Mouse (Mus musculus): ENCODE results near the gene Nfix.

Nfix gene

GRCm38 (mm10) chr8:84723571-84723900 is 76.6 kb downstream of the Nfix start:
- DNase-seq (ENCODE audit: extremely low read depth, insufficient read length, low spot score) = peak; percentile 52

GRCm38 (mm10) chr8:84722850-84723570 is 77.1 kb downstream of the Nfix start, which contains the start of gene G430095P16Rik:
TSS of gene G430095P16Rik (plus strand) at chr8:84723007.
- DNase-seq (ENCODE audit: extremely low read depth, insufficient read length, low spot score) = peak; percentile 86

- DNase-seq (ENCODE audit: extremely low read depth, insufficient read length, low spot score) = no peak
Observed at GRCm38 (mm10) chr8:84722530-84722849, 77.7 kb downstream of the Nfix start.

- no peak for DNase-seq (ENCODE audit: extremely low read depth, insufficient read length, low spot score)
Observed at GRCm38 (mm10) chr8:84718959-84719690, 81.0 kb downstream of the Nfix start.

GRCm38 (mm10) chr8:84718476-84718875 is 81.7 kb downstream of the Nfix start:
- DNase-seq (ENCODE audit: extremely low read depth, insufficient read length, low spot score) = no peak

GRCm38 (mm10) chr8:84716790-84717189 is 83.4 kb downstream of the Nfix start:
- no peak for DNase-seq (ENCODE audit: extremely low read depth, insufficient read length, low spot score)

- DNase-seq (ENCODE audit: extremely low read depth, insufficient read length, low spot score) = no peak
Observed at GRCm38 (mm10) chr8:84715893-84716468, 84.2 kb downstream of the Nfix start.

- DNase-seq (ENCODE audit: extremely low read depth, insufficient read length, low spot score) = no peak
Observed at GRCm38 (mm10) chr8:84714161-84714560, 86.0 kb downstream of the Nfix start.

- no peak for DNase-seq (ENCODE audit: extremely low read depth, insufficient read length, low spot score)
Observed at GRCm38 (mm10) chr8:84713381-84713780, 86.8 kb downstream of the Nfix start.

- DNase-seq (ENCODE audit: extremely low read depth, insufficient read length, low spot score) = no peak
Observed at GRCm38 (mm10) chr8:84712759-84713120, 87.4 kb downstream of the Nfix start.

GRCm38 (mm10) chr8:84711933-84712758 is 88.0 kb downstream of the Nfix start:
- no peak for DNase-seq (ENCODE audit: extremely low read depth, insufficient read length, low spot score)

- no peak for DNase-seq (ENCODE audit: extremely low read depth, insufficient read length, low spot score)
Observed at GRCm38 (mm10) chr8:84711312-84711711, 88.8 kb downstream of the Nfix start.

- DNase-seq (ENCODE audit: extremely low read depth, insufficient read length, low spot score) = no peak
Observed at GRCm38 (mm10) chr8:84709931-84710330, 90.2 kb downstream of the Nfix start.

GRCm38 (mm10) chr8:84708774-84709475 is 91.2 kb downstream of the Nfix start:
- peak; percentile 57 for DNase-seq (ENCODE audit: extremely low read depth, insufficient read length, low spot score)

GRCm38 (mm10) chr8:84708071-84708541 is 92.0 kb downstream of the Nfix start:
- DNase-seq (ENCODE audit: extremely low read depth, insufficient read length, low spot score) = no peak

GRCm38 (mm10) chr8:84707267-84707883 is 92.8 kb downstream of the Nfix start:
- DNase-seq (ENCODE audit: extremely low read depth, insufficient read length, low spot score) = no peak

GRCm38 (mm10) chr8:84706610-84707266 is 93.4 kb downstream of the Nfix start:
- no peak for DNase-seq (ENCODE audit: extremely low read depth, insufficient read length, low spot score)

- no peak for DNase-seq (ENCODE audit: extremely low read depth, insufficient read length, low spot score)
Observed at GRCm38 (mm10) chr8:84705960-84706359, 94.2 kb downstream of the Nfix start.
